Mouse (Mus musculus) kidney, adult 2 months (tissue): ENCODE results near the gene Prr3.
"Not testable (repeated sequence)": the region's sequence is repeated elsewhere in the genome, so short reads cannot be mapped to it uniquely, and the experiment has no call there.

Experiments used
- CTCF ChIP-seq: fragments of 200-500 bp; conservative IDR thresholded peaks from 2 replicates; pipeline ENCODE4 v1.5.1; 2011; ENCODE audit warnings: low read depth, mild to moderate bottlenecking, control low read depth, low read length, moderate library complexity, mixed read lengths; ENCODE audit not compliant: insufficient read depth, insufficient read length
- POLR2A ChIP-seq: fragments of 200-500 bp; IDR thresholded peaks from one replicate; pipeline ENCODE4 v1.6.1; 2011; ENCODE audit warnings: low read depth, low read length, control low read depth

- not testable (repeated sequence) for TF ChIP-seq CTCF, POLR2A
Measured at GRCm38 (mm10) chr17:35935763-35936162, 44.3 kb downstream of the Prr3 start.
